Mouse (Mus musculus): Measurements from ENCODE around the gene 1700037H04Rik.

The 1700037H04Rik gene

GRCm38 (mm10) chr2:131147043-131147365 is 12.9 kb downstream of the 1700037H04Rik start:
- in situ Hi-C loops (cut with MseI, MboI): loop anchor here in 1 of 2 experiments (10.0 kb wide), 1 partner anchor 52 kb away; no protein-coding TSS in a partner anchor

- in situ Hi-C loops (cut with MseI, MboI): loop anchor here in 1 of 2 experiments (10.0 kb wide), 1 partner anchor 52 kb away; no protein-coding TSS in a partner anchor
These were observed 13.5 kb downstream of the 1700037H04Rik start for GRCm38 (mm10) chr2:131146193-131147042.

GRCm38 (mm10) chr2:131145536-131145935 is 14.3 kb downstream of the 1700037H04Rik start:
- in situ Hi-C loops (cut with MseI, MboI): loop anchor here in 1 of 2 experiments (10.0 kb wide), 1 partner anchor 51 kb away; no protein-coding TSS in a partner anchor

- in situ Hi-C loops (cut with MseI, MboI): loop anchor here in 1 of 2 experiments (10.0 kb wide), 1 partner anchor 50 kb away; no protein-coding TSS in a partner anchor
These were observed 14.8 kb downstream of the 1700037H04Rik start for GRCm38 (mm10) chr2:131145121-131145520.

GRCm38 (mm10) chr2:131143007-131143780 is 16.7 kb downstream of the 1700037H04Rik start:
- in situ Hi-C loops (cut with MseI, MboI): loop anchor here in 1 of 2 experiments (10.0 kb wide), 1 partner anchor 48 kb away; no protein-coding TSS in a partner anchor

- in situ Hi-C loops (cut with MseI, MboI): loop anchor here in 1 of 2 experiments (10.0 kb wide), 1 partner anchor 48 kb away; no protein-coding TSS in a partner anchor
These were observed 17.3 kb downstream of the 1700037H04Rik start for GRCm38 (mm10) chr2:131142592-131142991.

- in situ Hi-C loops (cut with MseI, MboI): loop anchor here in 1 of 2 experiments (10.0 kb wide), 1 partner anchor 47 kb away; no protein-coding TSS in a partner anchor
These were observed 18.4 kb downstream of the 1700037H04Rik start for GRCm38 (mm10) chr2:131141336-131141986.

GRCm38 (mm10) chr2:131140533-131140905 is 19.4 kb downstream of the 1700037H04Rik start:
- in situ Hi-C loops (cut with MseI, MboI): loop anchor here in 1 of 2 experiments (10.0 kb wide), 1 partner anchor 46 kb away; no protein-coding TSS in a partner anchor

- in situ Hi-C loops (cut with MseI, MboI): loop anchor here in 1 of 2 experiments (10.0 kb wide), 1 partner anchor 45 kb away; no protein-coding TSS in a partner anchor
These were observed 19.9 kb downstream of the 1700037H04Rik start for GRCm38 (mm10) chr2:131139886-131140532.

GRCm38 (mm10) chr2:131139287-131139686 is 20.6 kb downstream of the 1700037H04Rik start:
- in situ Hi-C loops (cut with MseI, MboI): no loop called here

GRCm38 (mm10) chr2:131138760-131139159 is 21.1 kb downstream of the 1700037H04Rik start:
- in situ Hi-C loops (cut with MseI, MboI): no loop called here

GRCm38 (mm10) chr2:131138296-131138695 is 21.6 kb downstream of the 1700037H04Rik start:
- in situ Hi-C loops (cut with MseI, MboI): no loop called here

GRCm38 (mm10) chr2:131135521-131136139 is 24.3 kb downstream of the 1700037H04Rik start:
- in situ Hi-C loops (cut with MseI, MboI): no loop called here

GRCm38 (mm10) chr2:131134826-131135400 is 25.0 kb downstream of the 1700037H04Rik start:
- in situ Hi-C loops (cut with MseI, MboI): no loop called here

GRCm38 (mm10) chr2:131134381-131134780 is 25.5 kb downstream of the 1700037H04Rik start:
- in situ Hi-C loops (cut with MseI, MboI): no loop called here

GRCm38 (mm10) chr2:131132930-131133547 is 26.8 kb downstream of the 1700037H04Rik start, which contains the start of gene Gm11037:
Gene Gm11037 (plus strand): TSS chr2:131133497.
- in situ Hi-C loops (cut with MseI, MboI): no loop called here

- in situ Hi-C loops (cut with MseI, MboI): no loop called here
These were observed 27.6 kb downstream of the 1700037H04Rik start for GRCm38 (mm10) chr2:131132111-131132888.

GRCm38 (mm10) chr2:131130849-131131248 is 29.0 kb downstream of the 1700037H04Rik start:
- in situ Hi-C loops (cut with MseI, MboI): no loop called here

- in situ Hi-C loops (cut with MseI, MboI): no loop called here
These were observed 30.0 kb downstream of the 1700037H04Rik start for GRCm38 (mm10) chr2:131129836-131130235.

Measured in mouse trophoblast stem cell (cell line).